Mouse (Mus musculus) liver, postnatal 0 days (tissue): ENCODE data around the gene Bahd1. TPM values are rescaled to one million over a fixed set of nuclear protein-coding genes. Genes with fewer than 3 reads are reported as not detected.

ENCODE experiments used
- ATAC-seq: fragments of 200-750 bp; cut with Nextera tagmentation; 2 replicates; pipeline ENCODE4 v1.8.0; 2017; ENCODE audit warnings: mild to moderate bottlenecking, moderate library complexity
- DNase-seq: peaks from one replicate; pipeline ENCODE4 v3.0.0-alpha.2; 2016
- H3K27ac ChIP-seq: fragments of 300-500 bp; sonication (generic); 2 replicates; pipeline ENCODE4 v1.5.1; 2014; ENCODE audit warnings: antibody characterized with exemption, moderate library complexity, mild to moderate bottlenecking, low read depth
- H3K27me3 ChIP-seq: fragments of 300-500 bp; sonication (generic); 2 replicates; pipeline ENCODE4 v1.6.1; 2014; ENCODE audit warnings: low read length, control low read depth, mixed read lengths; ENCODE audit not compliant: insufficient read depth
- H3K36me3 ChIP-seq: fragments of 300-500 bp; sonication (generic); replicated peaks from 2 replicates; pipeline ENCODE4 v1.6.1; 2014; ENCODE audit warnings: mild to moderate bottlenecking, control low read depth, low read length, moderate library complexity, mixed read lengths; ENCODE audit not compliant: insufficient read depth
- H3K4me1 ChIP-seq: fragments of 300-500 bp; sonication (generic); 2 replicates; pipeline ENCODE4 v1.6.1; 2014; ENCODE audit warnings: antibody characterized with exemption, mild to moderate bottlenecking, control low read depth; ENCODE audit not compliant: insufficient read depth
- H3K4me2 ChIP-seq: fragments of 300-500 bp; sonication (generic); 2 replicates; pipeline ENCODE4 v1.6.1; 2014; ENCODE audit warnings: low read depth, mild to moderate bottlenecking, low read length, moderate library complexity, mixed read lengths
- H3K4me3 ChIP-seq: fragments of 300-500 bp; sonication (generic); 2 replicates; pipeline ENCODE4 v1.5.1; 2014; ENCODE audit warnings: low read depth, low read length
- H3K9ac ChIP-seq: fragments of 300-500 bp; sonication (generic); replicated peaks from 2 replicates; pipeline ENCODE4 v1.6.1; 2014; ENCODE audit warnings: mild to moderate bottlenecking, moderate library complexity
- H3K9me3 ChIP-seq: fragments of 300-500 bp; sonication (generic); 2 replicates; pipeline ENCODE4 v1.6.1; 2016; ENCODE audit warnings: mild to moderate bottlenecking, control low read depth, low read length, mixed read lengths
- CTCF ChIP-seq: sonication (generic); IDR thresholded peaks from 2 replicates; pipeline ENCODE4 v1.5.1; 2016; ENCODE audit warnings: antibody characterized with exemption, low read depth
- EP300 ChIP-seq: IDR thresholded peaks from 2 replicates; pipeline ENCODE4 v1.6.1; 2016; ENCODE audit warnings: antibody characterized with exemption, low read depth, mild to moderate bottlenecking
- WGBS: fragments of 180-500 bp; shearing (Covaris S2); extraction: QIAGEN DNeasy Blood & Tissue Kit; methylation state at CpG from one replicate; pipeline ENCODE4 v1.1.7; 2014; ENCODE audit not compliant: insufficient replicate concordance; 5-methylcytosine and 5-hydroxymethylcytosine counted together
- polyA plus RNA-seq: library from polyadenylated mRNA; unstranded; fragments of >200 nt; fragmentation: Nextera tagmentation; extraction: Ambion mirVana; gene quantifications from 2 replicates; pipeline ENCODE4 v1.2.1, GENCODE M21; 2015

Bahd1 gene
- polyA plus RNA-seq, 1 experiment from 2014 or later, result 2.5 TPM

DNA sequence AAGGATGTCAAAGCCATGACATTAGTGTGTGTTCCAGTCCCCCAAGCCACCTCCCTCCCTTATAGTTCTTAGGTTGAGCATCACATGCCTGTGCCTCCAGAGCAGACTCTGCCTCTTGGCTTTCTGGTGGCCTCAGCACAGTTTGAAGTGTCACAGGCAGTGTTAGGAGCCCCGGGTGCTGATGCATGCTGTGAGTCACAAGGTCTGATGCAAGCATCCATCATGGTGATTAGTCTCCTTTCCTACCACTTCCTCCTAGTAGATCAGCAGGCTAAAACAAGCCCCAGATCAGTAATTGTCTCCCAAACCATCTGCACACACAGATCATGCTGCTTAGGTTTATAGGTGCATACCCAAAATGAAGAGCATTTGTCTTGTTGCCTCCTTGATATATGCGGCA lies 61.4 kb downstream of the Bahd1 start:
- Histone ChIP-seq H3K9ac (no peak overlapping the region), H3K36me3 (no peaks in the 10 kb centered on the region), H3K4me3 (no peak overlapping the region), H3K27ac (no peak overlapping the region), H3K9me3 (no peaks in the 10 kb centered on the region), H3K4me1 (peaks cover 18% of the 10 kb centered on the region), H3K4me2 (no peak overlapping the region), H3K27me3 (no peaks in the 10 kb centered on the region)
- TF ChIP-seq EP300 (no peak), CTCF (no peak)
- 56% methylated on average over 2 of the region's 2 CpGs for WGBS
- no peak for ATAC-seq
- DNase-seq, result peak; percentile 33

DNA sequence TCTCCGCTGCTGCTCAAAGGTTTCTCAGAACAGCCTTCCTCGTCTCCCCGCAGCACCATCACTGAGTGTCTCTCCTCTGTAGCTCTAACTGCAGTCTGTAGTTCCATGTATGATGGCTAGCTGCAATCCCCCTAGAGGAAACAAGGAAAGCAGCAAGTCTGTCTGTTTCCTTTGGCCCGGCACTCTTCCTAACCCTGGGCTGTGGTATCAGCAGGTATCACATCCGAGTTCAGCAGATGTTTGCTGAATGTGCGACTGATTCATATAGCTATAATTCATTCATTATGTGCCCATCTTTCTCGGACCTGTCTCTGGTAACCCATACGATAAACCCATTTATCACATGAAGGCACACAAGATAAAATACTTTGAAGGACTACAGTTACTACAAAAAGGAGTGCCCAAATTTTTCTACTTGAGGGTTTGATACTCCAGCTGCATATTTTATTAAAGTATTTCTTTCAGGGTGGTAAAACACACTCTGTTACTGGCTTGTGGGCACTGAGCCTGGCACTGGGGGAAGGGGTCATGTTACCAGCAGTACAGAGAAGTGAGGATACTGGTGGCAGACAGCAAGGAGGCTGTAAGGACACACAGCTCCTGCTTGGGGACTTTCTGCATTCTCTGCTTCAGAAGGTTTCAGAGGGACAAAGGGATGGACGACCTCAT lies 63.0 kb downstream of the Bahd1 start:
- ATAC-seq (peak; percentile 83), DNase-seq (peak; percentile 26)
- Histone ChIP-seq H3K9ac (no peak overlapping the region), H3K36me3 (no peaks in the 10 kb centered on the region), H3K4me3 (no peak overlapping the region), H3K9me3 (no peaks in the 10 kb centered on the region), H3K27me3 (no peaks in the 10 kb centered on the region), H3K4me1 (peaks cover 18% of the 10 kb centered on the region), H3K27ac (peak overlapping the region; percentile 65), H3K4me2 (peak overlapping the region; percentile 18)
- TF ChIP-seq EP300 (peak; percentile 76), CTCF (peak; percentile 57)
- 52% methylated on average over 9 of the region's 9 CpGs for WGBS

DNA sequence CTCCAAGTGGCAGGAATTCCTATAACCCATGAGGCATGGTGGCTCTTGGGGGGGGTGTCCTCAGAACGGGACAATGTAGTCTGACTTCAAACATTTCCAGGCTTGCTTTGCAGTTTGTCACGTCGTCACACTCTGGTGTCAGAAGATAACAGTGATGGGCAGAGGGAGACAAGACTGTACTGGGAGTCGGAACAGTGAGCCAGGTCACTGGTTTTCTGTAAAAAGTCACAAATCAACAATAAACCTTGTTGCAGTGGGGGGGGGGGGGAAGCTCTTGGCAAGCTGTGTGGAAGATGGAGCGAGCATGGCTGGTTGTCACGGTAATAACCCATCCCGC lies 63.5 kb downstream of the Bahd1 start:
- H3K4me1 ChIP-seq, result peaks cover 18% of the 10 kb centered on the region
- 46% methylated on average over 7 of the region's 7 CpGs for WGBS
- TF ChIP-seq CTCF (no peak), EP300 (peak; percentile 70)
- no peak overlapping the region for H3K4me3 ChIP-seq
- no peaks in the 10 kb centered on the region for H3K36me3 ChIP-seq
- H3K27ac ChIP-seq, result peak overlapping the region; percentile 65
- peak; percentile 82 for ATAC-seq
- H3K4me2 ChIP-seq, result peak overlapping the region; percentile 18
- H3K27me3 ChIP-seq, result no peaks in the 10 kb centered on the region
- peak; percentile 31 for DNase-seq
- no peaks in the 10 kb centered on the region for H3K9me3 ChIP-seq
- H3K9ac ChIP-seq, result no peak overlapping the region

DNA sequence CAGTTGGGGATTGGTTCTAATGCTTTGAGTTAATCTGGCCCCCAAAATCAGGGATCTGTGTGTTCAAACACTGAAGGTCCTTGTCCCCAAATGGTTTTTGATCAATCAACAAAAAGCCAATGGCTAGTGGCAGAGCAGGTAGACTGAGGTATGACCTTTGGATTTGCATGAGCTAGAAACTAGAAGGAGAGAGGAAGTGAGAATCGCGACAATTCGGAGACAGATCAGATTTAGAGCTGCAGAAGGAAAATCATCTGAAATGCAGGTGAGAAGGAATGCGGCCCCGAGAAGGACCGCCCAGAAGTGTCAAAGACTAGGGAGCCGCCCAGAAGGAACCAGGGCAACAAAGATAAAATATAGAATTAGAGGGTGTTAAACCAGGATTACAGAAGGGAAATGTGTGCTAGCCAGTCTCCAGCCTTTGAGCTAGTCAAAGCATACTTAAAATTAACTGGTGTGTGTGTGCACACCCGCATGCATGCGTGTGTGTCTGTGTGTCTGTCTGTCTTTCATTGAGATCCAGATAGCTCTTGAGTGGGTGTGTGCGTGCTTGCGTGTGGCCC lies 69.5 kb downstream of the Bahd1 start:
- no peak overlapping the region for H3K27ac ChIP-seq
- TF ChIP-seq EP300, result no peak
- TF ChIP-seq CTCF, result no peak
- no peak overlapping the region for H3K9ac ChIP-seq
- no peaks in the 10 kb centered on the region for H3K9me3 ChIP-seq
- H3K36me3 ChIP-seq, result no peaks in the 10 kb centered on the region
- ATAC-seq (no peak), DNase-seq (no peak)
- H3K27me3 ChIP-seq, result peaks cover 3% of the 10 kb centered on the region; the same call in 1 of the 2 replicates
- H3K4me3 ChIP-seq, result no peak overlapping the region
- H3K4me1 ChIP-seq, result peaks cover 7% of the 10 kb centered on the region
- H3K4me2 ChIP-seq, result no peak overlapping the region
- 68% methylated on average over 11 of the region's 11 CpGs for whole genome bisulfite sequencing

DNA sequence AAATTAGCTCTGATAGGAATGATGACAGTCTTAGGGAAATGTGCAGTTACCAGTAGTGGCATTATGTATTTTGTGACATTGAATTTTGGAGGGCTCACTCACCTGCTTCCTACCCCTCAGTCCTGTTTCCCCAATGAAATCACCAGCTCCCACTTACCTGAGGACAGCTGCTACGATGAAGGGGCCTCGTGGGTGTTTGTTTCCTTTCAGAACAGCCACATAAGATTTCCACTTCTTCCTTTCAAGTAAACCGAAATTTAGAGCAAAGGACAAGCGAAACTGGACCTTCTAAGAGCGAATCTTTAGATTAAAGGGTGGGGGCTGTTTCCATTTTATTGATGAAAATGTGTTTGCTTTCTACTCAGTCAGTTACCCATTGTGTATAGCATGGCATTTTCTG lies 71.9 kb downstream of the Bahd1 start:
- Histone ChIP-seq H3K4me3 (no peak overlapping the region), H3K27me3 (peaks cover 14% of the 10 kb centered on the region), H3K27ac (no peak overlapping the region), H3K36me3 (no peaks in the 10 kb centered on the region), H3K4me2 (peak overlapping the region; percentile 75; the same call in 1 of the 2 replicates), H3K4me1 (peaks cover 23% of the 10 kb centered on the region), H3K9ac (no peak overlapping the region), H3K9me3 (no peaks in the 10 kb centered on the region)
- 45% methylated on average over 5 of the region's 5 CpGs for WGBS
- no peak for DNase-seq
- TF ChIP-seq CTCF (no peak), EP300 (no peak)
- no peak for ATAC-seq

DNA sequence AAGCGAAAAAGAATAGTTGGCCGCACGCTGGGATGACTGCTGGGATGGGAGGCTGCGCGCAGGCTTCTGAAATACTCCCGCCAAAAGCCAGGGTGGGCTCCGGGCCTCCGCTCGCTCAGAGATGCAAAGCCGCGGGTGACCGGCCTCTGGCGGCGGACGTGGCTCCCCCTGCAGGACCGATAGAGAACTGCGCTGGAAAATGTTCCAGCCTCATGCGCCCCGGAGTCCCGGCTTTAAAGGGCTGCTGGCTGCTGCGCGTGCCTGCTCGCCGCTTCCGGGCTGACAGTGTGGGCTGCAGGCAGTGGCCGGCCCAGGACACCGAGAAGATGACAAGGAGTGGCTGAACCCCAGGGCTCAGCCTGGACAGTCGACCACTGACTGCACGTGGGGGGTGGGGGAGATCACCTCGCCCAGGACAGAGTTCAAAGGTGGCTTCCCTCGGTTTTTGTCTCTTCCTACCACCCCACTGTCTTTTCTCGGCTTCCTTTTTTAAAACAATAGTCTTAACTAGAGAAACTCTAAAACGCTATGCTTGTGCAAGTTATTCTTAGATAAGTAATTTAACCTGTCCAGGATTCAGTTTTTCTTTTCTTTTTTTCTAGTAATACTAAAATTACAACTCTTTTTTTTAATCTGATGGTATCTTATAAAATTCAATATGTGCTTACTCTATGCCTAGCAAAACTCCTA lies 72.7 kb downstream of the Bahd1 start:
- WGBS, result under 1% methylated on average over 33 of the region's 33 CpGs
- Histone ChIP-seq H3K27me3 (peaks cover 19% of the 10 kb centered on the region), H3K9me3 (no peaks in the 10 kb centered on the region), H3K36me3 (no peaks in the 10 kb centered on the region), H3K27ac (no peak overlapping the region), H3K9ac (peak overlapping the region; percentile 50), H3K4me3 (peak overlapping the region; percentile 34), H3K4me1 (peaks cover 26% of the 10 kb centered on the region), H3K4me2 (peak overlapping the region; percentile 75)
- TF ChIP-seq EP300, result no peak; the same call in 1 of the 2 replicates
- peak; percentile 96 for TF ChIP-seq CTCF
- peak; percentile 90 for DNase-seq
- peak; percentile 82 for ATAC-seq

Other genes starting within 250 kb of the Bahd1 start
- 0.08 and 0.15 TPM in 2 replicates for gene Pak6, start 237.1 kb upstream of the Bahd1 start, polyA plus RNA-seq
- gene Ankrd63, start 196.4 kb upstream of the Bahd1 start, polyA plus RNA-seq, result 0.02 TPM in 1 of 2 replicates, not detected in the other
- 1.7 and 1.9 TPM in 2 replicates for gene Plcb2, start 171.9 kb upstream of the Bahd1 start, polyA plus RNA-seq
- gene Inafm2, start 154.6 kb upstream of the Bahd1 start, polyA plus RNA-seq, result 14.0 and 14.7 TPM in 2 replicates
- gene Ccdc9b, start 137.7 kb upstream of the Bahd1 start, polyA plus RNA-seq, result 0.36 and 0.52 TPM in 2 replicates
- not detected in 2 replicates for gene Phgr1, start 127.6 kb upstream of the Bahd1 start, polyA plus RNA-seq
- 0.06 and 0.14 TPM in 2 replicates for gene Disp2, start 120.7 kb upstream of the Bahd1 start, polyA plus RNA-seq
- 28.8 and 31.4 TPM in 2 replicates for gene Knstrn, start 86.4 kb upstream of the Bahd1 start, polyA plus RNA-seq
- 47.0 and 50.4 TPM in 2 replicates for gene Ivd, start 38.4 kb upstream of the Bahd1 start, polyA plus RNA-seq
- gene Chst14, start 26.1 kb downstream of the Bahd1 start, polyA plus RNA-seq, result 4.0 and 4.5 TPM in 2 replicates
- 12.2 and 12.8 TPM in 2 replicates for gene Ccdc32, start 129.0 kb downstream of the Bahd1 start, polyA plus RNA-seq
- gene Rpusd2, start 134.4 kb downstream of the Bahd1 start, polyA plus RNA-seq, result 1.3 and 2.1 TPM in 2 replicates
- gene Knl1, start 146.7 kb downstream of the Bahd1 start, polyA plus RNA-seq, result 34.0 and 35.2 TPM in 2 replicates
- 11.2 and 13.0 TPM in 2 replicates for gene Rad51, start 212.4 kb downstream of the Bahd1 start, polyA plus RNA-seq